Mouse (Mus musculus): Measurements from ENCODE around the gene Mmp28. TPM values are rescaled to one million over a fixed set of nuclear protein-coding genes. Genes with fewer than 3 reads are reported as not detected.

Gene Mmp28
- polyA plus RNA-seq (2015; fragmentation: Illumina TruSeq; extraction: RNeasy Lipid Tissue Mini Kit (QIAGEN cat#74804); ENCODE audit: insufficient read depth, low read depth, low replicate concordance), result 2.5 TPM

GRCm38 (mm10) chr11:83462711-83463244 is at the start of gene Mmp28:
Mmp28 (minus strand) TSS chr11:83463071.

DNA sequence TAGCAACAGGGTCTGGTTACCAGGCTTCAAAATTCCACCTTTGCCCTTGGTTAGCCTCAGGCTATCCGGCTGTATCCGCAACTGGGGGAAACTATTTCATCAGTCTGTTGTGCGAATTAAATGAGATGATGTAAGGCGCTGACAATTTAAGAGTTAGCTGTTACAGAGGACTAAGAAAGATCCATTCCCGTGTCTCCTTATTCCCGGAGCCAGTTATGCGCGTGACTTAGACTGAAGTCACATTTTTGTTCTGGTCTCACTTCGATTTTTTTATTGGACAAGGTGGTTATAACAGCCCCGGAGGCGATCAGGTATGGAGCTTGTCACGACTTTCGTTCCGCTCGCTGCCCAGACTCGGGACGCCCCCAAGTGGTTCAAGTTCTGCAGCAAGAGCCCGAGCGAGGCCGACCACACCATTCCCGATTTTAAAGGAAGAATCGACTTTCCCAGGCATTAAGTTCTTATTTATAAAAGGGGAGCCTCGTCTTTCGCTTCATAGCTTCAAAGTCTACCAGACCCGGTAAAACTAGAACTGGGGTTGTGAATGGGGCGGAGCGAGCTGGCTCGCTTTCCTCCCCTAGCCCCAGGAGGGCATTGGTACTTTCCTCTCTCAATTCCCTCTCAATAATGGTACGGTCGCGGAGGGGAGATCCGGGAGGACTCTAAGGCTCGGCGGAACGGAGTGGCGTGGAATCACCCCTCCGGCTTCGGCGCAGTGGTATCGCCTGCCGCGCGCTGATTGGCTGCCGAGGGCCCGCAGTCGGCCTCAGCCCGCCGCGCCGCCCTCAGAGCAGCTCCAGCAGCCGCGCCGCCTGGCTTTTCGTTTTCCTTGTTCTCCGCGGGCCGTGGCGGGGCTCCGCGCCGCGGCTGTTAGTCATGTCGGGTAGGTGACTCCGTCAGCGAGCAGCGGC is 9.7 kb upstream of the Mmp28 start, which contains the start of gene Taf15:
Gene Taf15 (plus strand): TSS at position 763 of the 911 bp plus-strand sequence.

GRCm38 (mm10) chr11:83437377-83437776 is 25.5 kb downstream of the Mmp28 start, which contains the start of gene 1700020L24Rik:
1700020L24Rik (plus strand) TSS chr11:83437677.

GRCm38 (mm10) chr11:83429355-83429754 is 33.5 kb downstream of the Mmp28 start, which contains the start of gene Gas2l2:
Gas2l2 (minus strand) TSS chr11:83429455.

DNA sequence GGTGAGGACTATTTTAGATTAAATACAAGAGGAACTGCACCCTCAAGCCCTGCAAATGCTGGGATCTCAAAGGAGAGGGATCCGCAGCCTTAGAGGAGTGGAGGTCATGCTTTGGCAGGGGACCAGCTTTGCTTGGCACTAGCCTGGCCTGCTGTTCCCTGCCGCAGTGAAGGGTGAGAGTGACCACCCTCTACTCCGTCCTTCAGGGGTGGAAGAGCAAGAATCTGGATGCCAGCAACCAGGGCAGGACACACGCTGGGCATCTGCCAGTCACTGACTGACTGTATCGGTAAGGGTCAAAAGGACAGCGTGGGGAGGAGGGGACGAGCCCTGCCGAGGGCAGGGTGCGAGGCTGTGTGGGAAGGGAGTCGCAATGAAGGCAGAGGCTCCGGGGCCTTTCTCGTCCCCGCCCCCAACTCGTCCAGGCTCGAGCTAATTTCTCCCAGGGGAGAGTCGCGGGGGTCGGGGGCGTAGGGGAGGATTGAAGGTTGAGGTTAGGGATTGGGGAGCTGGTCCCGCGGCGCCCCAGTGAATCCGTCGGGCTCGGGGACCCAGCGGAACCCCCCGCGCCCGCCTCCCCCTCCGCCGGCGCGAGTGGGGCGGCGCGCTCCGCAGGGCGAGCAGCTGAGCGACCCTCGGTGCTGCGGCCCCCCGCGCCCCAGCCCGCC is 53.6 kb downstream of the Mmp28 start, which contains the start of gene Rasl10b:
Gene Rasl10b (plus strand): TSS at position 51 of the 668 bp plus-strand sequence.

Other genes starting within 250 kb of the Mmp28 start
- gene Slfn14, start 176.3 kb downstream of the Mmp28 start, polyA plus RNA-seq (2015; fragmentation: Illumina TruSeq; extraction: RNeasy Lipid Tissue Mini Kit (QIAGEN cat#74804); ENCODE audit: insufficient read depth, low read depth, low replicate concordance), result not detected
- gene Ap2b1, start 164.0 kb downstream of the Mmp28 start, polyA plus RNA-seq (2015; fragmentation: Illumina TruSeq; extraction: RNeasy Lipid Tissue Mini Kit (QIAGEN cat#74804); ENCODE audit: insufficient read depth, low read depth, low replicate concordance), result 10.7 TPM
- gene Pex12, start 160.5 kb downstream of the Mmp28 start, polyA plus RNA-seq (2015; fragmentation: Illumina TruSeq; extraction: RNeasy Lipid Tissue Mini Kit (QIAGEN cat#74804); ENCODE audit: insufficient read depth, low read depth, low replicate concordance), result 2.0 TPM
- gene Rasl10b, start 53.9 kb downstream of the Mmp28 start, polyA plus RNA-seq (2015; fragmentation: Illumina TruSeq; extraction: RNeasy Lipid Tissue Mini Kit (QIAGEN cat#74804); ENCODE audit: insufficient read depth, low read depth, low replicate concordance), result 0.37 TPM
- not detected for gene Gas2l2, start 33.6 kb downstream of the Mmp28 start, polyA plus RNA-seq (2015; fragmentation: Illumina TruSeq; extraction: RNeasy Lipid Tissue Mini Kit (QIAGEN cat#74804); ENCODE audit: insufficient read depth, low read depth, low replicate concordance)
- not detected for gene 1700020L24Rik, start 25.4 kb downstream of the Mmp28 start, polyA plus RNA-seq (2015; fragmentation: Illumina TruSeq; extraction: RNeasy Lipid Tissue Mini Kit (QIAGEN cat#74804); ENCODE audit: insufficient read depth, low read depth, low replicate concordance)
- gene Taf15, start 10.0 kb upstream of the Mmp28 start, polyA plus RNA-seq (2015; fragmentation: Illumina TruSeq; extraction: RNeasy Lipid Tissue Mini Kit (QIAGEN cat#74804); ENCODE audit: insufficient read depth, low read depth, low replicate concordance), result 18.7 TPM
- gene Heatr9, start 59.1 kb upstream of the Mmp28 start, polyA plus RNA-seq (2015; fragmentation: Illumina TruSeq; extraction: RNeasy Lipid Tissue Mini Kit (QIAGEN cat#74804); ENCODE audit: insufficient read depth, low read depth, low replicate concordance), result not detected
- not detected for gene Ccl5, start 67.4 kb upstream of the Mmp28 start, polyA plus RNA-seq (2015; fragmentation: Illumina TruSeq; extraction: RNeasy Lipid Tissue Mini Kit (QIAGEN cat#74804); ENCODE audit: insufficient read depth, low read depth, low replicate concordance)
- 9.2 TPM for gene Ccl9, start 115.6 kb upstream of the Mmp28 start, polyA plus RNA-seq (2015; fragmentation: Illumina TruSeq; extraction: RNeasy Lipid Tissue Mini Kit (QIAGEN cat#74804); ENCODE audit: insufficient read depth, low read depth, low replicate concordance)
- gene Ccl6, start 130.0 kb upstream of the Mmp28 start, polyA plus RNA-seq (2015; fragmentation: Illumina TruSeq; extraction: RNeasy Lipid Tissue Mini Kit (QIAGEN cat#74804); ENCODE audit: insufficient read depth, low read depth, low replicate concordance), result 23.3 TPM
- gene Rpl9-ps1, start 182.6 kb upstream of the Mmp28 start, polyA plus RNA-seq (2015; fragmentation: Illumina TruSeq; extraction: RNeasy Lipid Tissue Mini Kit (QIAGEN cat#74804); ENCODE audit: insufficient read depth, low read depth, low replicate concordance), result not detected
- not detected for gene Ccl3, start 186.3 kb upstream of the Mmp28 start, polyA plus RNA-seq (2015; fragmentation: Illumina TruSeq; extraction: RNeasy Lipid Tissue Mini Kit (QIAGEN cat#74804); ENCODE audit: insufficient read depth, low read depth, low replicate concordance)
- gene Ccl4, start 199.5 kb upstream of the Mmp28 start, polyA plus RNA-seq (2015; fragmentation: Illumina TruSeq; extraction: RNeasy Lipid Tissue Mini Kit (QIAGEN cat#74804); ENCODE audit: insufficient read depth, low read depth, low replicate concordance), result not detected
- 11.9 TPM for gene Wfdc17, start 240.9 kb upstream of the Mmp28 start, polyA plus RNA-seq (2015; fragmentation: Illumina TruSeq; extraction: RNeasy Lipid Tissue Mini Kit (QIAGEN cat#74804); ENCODE audit: insufficient read depth, low read depth, low replicate concordance)
- gene Wfdc18, start 245.9 kb upstream of the Mmp28 start, polyA plus RNA-seq (2015; fragmentation: Illumina TruSeq; extraction: RNeasy Lipid Tissue Mini Kit (QIAGEN cat#74804); ENCODE audit: insufficient read depth, low read depth, low replicate concordance), result not detected

Measured in pancreas, adult 10 weeks (tissue).